Mouse (Mus musculus) forebrain, embryonic 13.5 days (tissue): ENCODE data around the gene Otos. TPM values are rescaled to one million over a fixed set of nuclear protein-coding genes. Genes with fewer than 3 reads are reported as not detected.

Experiments
- ATAC-seq: fragments of 200-750 bp; cut with Nextera tagmentation; 2 replicates; pipeline ENCODE4 v1.8.0; 2017
- H3K27ac ChIP-seq: fragments of 300-500 bp; sonication (generic); 2 replicates; pipeline ENCODE4 v1.5.1; 2015; ENCODE audit warnings: inconsistent platforms, mild to moderate bottlenecking, moderate library complexity
- H3K27me3 ChIP-seq: fragments of 300-500 bp; sonication (generic); 2 replicates; pipeline ENCODE4 v1.6.1; 2015; ENCODE audit warnings: mild to moderate bottlenecking, inconsistent platforms
- H3K36me3 ChIP-seq: fragments of 300-500 bp; sonication (generic); 2 replicates; pipeline ENCODE4 v1.6.1; 2015; ENCODE audit warnings: mild to moderate bottlenecking, inconsistent platforms; ENCODE audit not compliant: poor library complexity, severe bottlenecking
- H3K4me1 ChIP-seq: fragments of 300-500 bp; sonication (generic); 2 replicates; pipeline ENCODE4 v1.6.1; 2015; ENCODE audit warnings: inconsistent platforms
- H3K4me2 ChIP-seq: fragments of 300-500 bp; sonication (generic); 2 replicates; pipeline ENCODE4 v1.6.1; 2015; ENCODE audit warnings: inconsistent platforms, mild to moderate bottlenecking, moderate library complexity
- H3K4me3 ChIP-seq: fragments of 300-500 bp; sonication (generic); 2 replicates; pipeline ENCODE4 v1.5.1; 2015; ENCODE audit warnings: mild to moderate bottlenecking, inconsistent platforms
- H3K9ac ChIP-seq: fragments of 300-500 bp; sonication (generic); 2 replicates; pipeline ENCODE4 v1.6.1; 2015; ENCODE audit warnings: mild to moderate bottlenecking, inconsistent platforms
- H3K9me3 ChIP-seq: fragments of 300-500 bp; sonication (generic); replicated peaks from 2 replicates; pipeline ENCODE4 v1.6.1; 2016; ENCODE audit warnings: inconsistent platforms
- WGBS: fragments of 180-500 bp; shearing (Covaris S2); methylation state at CpG from one replicate; pipeline ENCODE4 v1.1.7; 2015; 5-methylcytosine and 5-hydroxymethylcytosine counted together
- polyA plus RNA-seq: library from polyadenylated mRNA; unstranded; fragments of >200 nt; fragmentation: Nextera tagmentation; extraction: Ambion mirVana; gene quantifications from 2 replicates; pipeline ENCODE4 v1.2.1, GENCODE M21; 2015

Gene Otos
- polyA plus RNA-seq, 1 experiment from 2014 or later, result 0.10 TPM

- Histone ChIP-seq H3K9ac (no peak overlapping the region), H3K4me1 (peaks cover 5% of the 10 kb centered on the region), H3K9me3 (no peaks in the 10 kb centered on the region), H3K27me3 (no peaks in the 10 kb centered on the region), H3K27ac (no peak overlapping the region), H3K4me2 (no peak overlapping the region), H3K36me3 (peaks cover 34% of the 10 kb centered on the region), H3K4me3 (no peak overlapping the region)
- no peak for ATAC-seq
- 90% methylated on average over 8 of the region's 8 CpGs for WGBS
Measured at GRCm38 (mm10) chr1:92633726-92634125, 14.9 kb downstream of the Otos start.

GRCm38 (mm10) chr1:92632948-92633347, 15.7 kb downstream of the Otos start:
- H3K4me2 ChIP-seq, result no peak overlapping the region
- WGBS, result 79% methylated on average over 6 of the region's 6 CpGs
- H3K27me3 ChIP-seq, result no peaks in the 10 kb centered on the region
- no peak overlapping the region for H3K9ac ChIP-seq
- no peak overlapping the region for H3K4me3 ChIP-seq
- no peak for ATAC-seq
- H3K36me3 ChIP-seq, result peaks cover 26% of the 10 kb centered on the region
- no peak overlapping the region for H3K27ac ChIP-seq
- H3K4me1 ChIP-seq, result peaks cover 5% of the 10 kb centered on the region
- no peaks in the 10 kb centered on the region for H3K9me3 ChIP-seq

- Histone ChIP-seq H3K4me2 (no peak overlapping the region), H3K27ac (no peak overlapping the region), H3K9ac (no peak overlapping the region), H3K4me3 (no peak overlapping the region), H3K36me3 (peaks cover 18% of the 10 kb centered on the region), H3K27me3 (no peaks in the 10 kb centered on the region), H3K4me1 (peaks cover 5% of the 10 kb centered on the region), H3K9me3 (no peaks in the 10 kb centered on the region)
- no peak for ATAC-seq
- WGBS, result 60% methylated on average over 5 of the region's 5 CpGs
Measured at GRCm38 (mm10) chr1:92632196-92632595, 16.4 kb downstream of the Otos start.

GRCm38 (mm10) chr1:92628227-92628626, 20.4 kb downstream of the Otos start:
- Histone ChIP-seq H3K4me3 (no peak overlapping the region), H3K9me3 (no peaks in the 10 kb centered on the region), H3K4me1 (no peaks in the 10 kb centered on the region), H3K27me3 (no peaks in the 10 kb centered on the region), H3K4me2 (no peak overlapping the region), H3K36me3 (no peaks in the 10 kb centered on the region), H3K9ac (no peak overlapping the region), H3K27ac (no peak overlapping the region)
- no peak for ATAC-seq
- 77% methylated on average over 4 of the region's 4 CpGs for WGBS

GRCm38 (mm10) chr1:92618360-92618759, 30.3 kb downstream of the Otos start:
- H3K27me3 ChIP-seq, result no peaks in the 10 kb centered on the region
- no peak for ATAC-seq
- 75% methylated on average over 4 of the region's 4 CpGs for WGBS

GRCm38 (mm10) chr1:92617488-92617887, 31.2 kb downstream of the Otos start, which contains the start of gene Olfr12:
Gene Olfr12, plus strand, starts transcription at chr1:92617788.
- Histone ChIP-seq H3K27me3 (0 out of 2 replicates have a peak, but pooled peaks cover under 1% of the 10 kb centered on the region), H3K9me3 (no peaks in the 10 kb centered on the region), H3K36me3 (no peaks in the 10 kb centered on the region), H3K4me3 (no peak within 1 kb of the TSS), H3K4me1 (no peaks in the 10 kb centered on the region), H3K27ac (no peak within 1 kb of the TSS), H3K4me2 (no peak within 1 kb of the TSS), H3K9ac (no peak within 1 kb of the TSS)
- no peak for ATAC-seq
- 77% methylated on average over 2 of the region's 2 CpGs for WGBS

More at GRCm38 (mm10) chr1:92618360-92618759, 30.3 kb downstream of the Otos start:
- H3K4me2 ChIP-seq, result no peak overlapping the region
- no peaks in the 10 kb centered on the region for H3K9me3 ChIP-seq
- H3K9ac ChIP-seq, result no peak overlapping the region
- no peaks in the 10 kb centered on the region for H3K4me1 ChIP-seq
- no peak overlapping the region for H3K27ac ChIP-seq
- no peaks in the 10 kb centered on the region for H3K36me3 ChIP-seq
- H3K4me3 ChIP-seq, result no peak overlapping the region

- Histone ChIP-seq H3K9me3 (no peaks in the 10 kb centered on the region), H3K4me3 (no peak overlapping the region), H3K27ac (no peak overlapping the region), H3K27me3 (peaks cover 6% of the 10 kb centered on the region; the same call in 1 of the 2 replicates), H3K36me3 (no peaks in the 10 kb centered on the region), H3K4me2 (no peak overlapping the region), H3K9ac (no peak overlapping the region), H3K4me1 (no peaks in the 10 kb centered on the region)
- ATAC-seq, result no peak
- 89% methylated on average over 1 of the region's 1 CpGs for WGBS
Measured at GRCm38 (mm10) chr1:92616046-92616445, 32.6 kb downstream of the Otos start.

- H3K27ac ChIP-seq, result no peak overlapping the region
- H3K4me1 ChIP-seq, result no peaks in the 10 kb centered on the region
- no peak overlapping the region for H3K9ac ChIP-seq
- no peaks in the 10 kb centered on the region for H3K9me3 ChIP-seq
- no peak for ATAC-seq
- 23% methylated on average over 1 of the region's 1 CpGs for WGBS
- no peaks in the 10 kb centered on the region for H3K36me3 ChIP-seq
- H3K4me3 ChIP-seq, result no peak overlapping the region
- peaks cover 6% of the 10 kb centered on the region; the same call in 1 of the 2 replicates for H3K27me3 ChIP-seq
- H3K4me2 ChIP-seq, result no peak overlapping the region
Measured at GRCm38 (mm10) chr1:92614516-92614915, 34.1 kb downstream of the Otos start.

- no peak; the same call in 1 of the 2 replicates for ATAC-seq
Measured at GRCm38 (mm10) chr1:92613175-92613574, 35.5 kb downstream of the Otos start.

GRCm38 (mm10) chr1:92611008-92611407, 37.6 kb downstream of the Otos start:
- Histone ChIP-seq H3K4me2 (no peak overlapping the region), H3K27me3 (peaks cover 6% of the 10 kb centered on the region; the same call in 1 of the 2 replicates), H3K27ac (no peak overlapping the region), H3K9me3 (no peaks in the 10 kb centered on the region), H3K36me3 (no peaks in the 10 kb centered on the region), H3K4me1 (no peaks in the 10 kb centered on the region), H3K4me3 (no peak overlapping the region), H3K9ac (no peak overlapping the region)
- ATAC-seq, result no peak
- 9% methylated on average over 5 of the region's 5 CpGs for WGBS

More at GRCm38 (mm10) chr1:92613175-92613574, 35.5 kb downstream of the Otos start:
- Histone ChIP-seq H3K9me3 (no peaks in the 10 kb centered on the region), H3K4me2 (no peak overlapping the region), H3K4me1 (no peaks in the 10 kb centered on the region), H3K4me3 (no peak overlapping the region), H3K9ac (no peak overlapping the region), H3K27me3 (peaks cover 6% of the 10 kb centered on the region; the same call in 1 of the 2 replicates), H3K36me3 (no peaks in the 10 kb centered on the region), H3K27ac (no peak overlapping the region)
- 36% methylated on average over 4 of the region's 4 CpGs for WGBS

GRCm38 (mm10) chr1:92607711-92608110, 40.9 kb downstream of the Otos start:
- no peak overlapping the region for H3K9ac ChIP-seq
- H3K4me3 ChIP-seq, result no peak overlapping the region
- no peaks in the 10 kb centered on the region for H3K9me3 ChIP-seq
- peaks cover 6% of the 10 kb centered on the region; the same call in 1 of the 2 replicates for H3K27me3 ChIP-seq
- H3K27ac ChIP-seq, result no peak overlapping the region
- no peak for ATAC-seq
- no peaks in the 10 kb centered on the region for H3K36me3 ChIP-seq
- WGBS, result 77% methylated on average over 4 of the region's 4 CpGs
- no peak overlapping the region for H3K4me2 ChIP-seq
- no peaks in the 10 kb centered on the region for H3K4me1 ChIP-seq

- Histone ChIP-seq H3K27ac (no peak within 1 kb of the TSS), H3K4me2 (no peak within 1 kb of the TSS), H3K4me3 (no peak within 1 kb of the TSS), H3K27me3 (no peaks in the 10 kb centered on the region; the same call in 1 of the 2 replicates), H3K4me1 (no peaks in the 10 kb centered on the region), H3K9ac (no peak within 1 kb of the TSS), H3K36me3 (no peaks in the 10 kb centered on the region), H3K9me3 (no peaks in the 10 kb centered on the region)
- 96% methylated on average over 1 of the region's 1 CpGs for WGBS
- no peak for ATAC-seq
Measured at GRCm38 (mm10) chr1:92605482-92605881, 43.2 kb downstream of the Otos start, which contains the start of gene Olfr1410. Gene Olfr1410, plus strand, starts transcription at chr1:92605782.

- Histone ChIP-seq H3K4me2 (no peak overlapping the region), H3K36me3 (no peaks in the 10 kb centered on the region), H3K4me1 (no peaks in the 10 kb centered on the region), H3K4me3 (no peak overlapping the region), H3K9me3 (no peaks in the 10 kb centered on the region), H3K27me3 (no peaks in the 10 kb centered on the region; the same call in 1 of the 2 replicates), H3K9ac (no peak overlapping the region), H3K27ac (no peak overlapping the region)
- WGBS, result 87% methylated on average over 3 of the region's 3 CpGs
- ATAC-seq, result no peak
Measured at GRCm38 (mm10) chr1:92596019-92596418, 52.6 kb downstream of the Otos start.
